Mouse (Mus musculus) midbrain, embryonic 13.5 days (tissue): ENCODE results near the gene Kif26a. TPM values are rescaled to one million over a fixed set of nuclear protein-coding genes. Genes with fewer than 3 reads are reported as not detected.
A peak's percentile ranks its signal among the peaks of the same experiment; 100 is the strongest.

Source experiments
- ATAC-seq: fragments of 200-750 bp; cut with Nextera tagmentation; 2 replicates; pipeline ENCODE4 v1.8.0; 2017; ENCODE audit warnings: mild to moderate bottlenecking, moderate TSS enrichment, moderate library complexity
- H3K27ac ChIP-seq: fragments of 300-500 bp; sonication (generic); 2 replicates; pipeline ENCODE4 v1.5.1; 2015; ENCODE audit warnings: inconsistent platforms, mild to moderate bottlenecking, moderate library complexity
- H3K27me3 ChIP-seq: fragments of 300-500 bp; sonication (generic); 2 replicates; pipeline ENCODE4 v1.6.1; 2015; ENCODE audit warnings: mild to moderate bottlenecking, inconsistent platforms
- H3K36me3 ChIP-seq: fragments of 300-500 bp; sonication (generic); 2 replicates; pipeline ENCODE4 v1.6.1; 2015; ENCODE audit warnings: mild to moderate bottlenecking, inconsistent platforms
- H3K4me1 ChIP-seq: fragments of 300-500 bp; sonication (generic); replicated peaks from 2 replicates; pipeline ENCODE4 v1.6.1; 2015; ENCODE audit warnings: inconsistent platforms
- H3K4me2 ChIP-seq: fragments of 300-500 bp; sonication (generic); replicated peaks from 2 replicates; pipeline ENCODE4 v1.6.1; 2015; ENCODE audit warnings: moderate library complexity, mild to moderate bottlenecking, inconsistent platforms
- H3K4me3 ChIP-seq: fragments of 300-500 bp; sonication (generic); replicated peaks from 2 replicates; pipeline ENCODE4 v1.5.1; 2015; ENCODE audit warnings: mild to moderate bottlenecking, inconsistent platforms
- H3K9ac ChIP-seq: fragments of 300-500 bp; sonication (generic); replicated peaks from 2 replicates; pipeline ENCODE4 v1.6.1; 2015; ENCODE audit warnings: mild to moderate bottlenecking, inconsistent platforms
- H3K9me3 ChIP-seq: fragments of 300-500 bp; sonication (generic); 2 replicates; pipeline ENCODE4 v1.6.1; 2016; ENCODE audit warnings: mild to moderate bottlenecking, inconsistent platforms
- WGBS: fragments of 180-500 bp; shearing (Covaris S2); methylation state at CpG from one replicate; pipeline ENCODE4 v1.1.7; 2015; 5-methylcytosine and 5-hydroxymethylcytosine counted together
- polyA plus RNA-seq: library from polyadenylated mRNA; unstranded; fragments of >200 nt; fragmentation: Nextera tagmentation; extraction: Ambion mirVana; gene quantifications from 2 replicates; pipeline ENCODE4 v1.2.1, GENCODE M21; 2015

Gene Kif26a
- polyA plus RNA-seq, 1 experiment from 2014 or later, result 11.4 TPM

- H3K27ac ChIP-seq, result peak overlapping the region; percentile 19; the same call in 1 of the 2 replicates
- WGBS, result 47% methylated on average over 2 of the region's 2 CpGs
- H3K9ac ChIP-seq, result no peak overlapping the region
- H3K36me3 ChIP-seq, result no peaks in the 10 kb centered on the region
- H3K9me3 ChIP-seq, result no peaks in the 10 kb centered on the region
- peaks cover 47% of the 10 kb centered on the region for H3K4me1 ChIP-seq
- no peak overlapping the region for H3K4me3 ChIP-seq
- H3K27me3 ChIP-seq, result 0 out of 2 replicates have a peak, but pooled peaks cover 3% of the 10 kb centered on the region
- ATAC-seq, result no peak
- no peak overlapping the region for H3K4me2 ChIP-seq
Observed at GRCm38 (mm10) chr12:112207163-112207562, 61.2 kb downstream of the Kif26a start.

DNA sequence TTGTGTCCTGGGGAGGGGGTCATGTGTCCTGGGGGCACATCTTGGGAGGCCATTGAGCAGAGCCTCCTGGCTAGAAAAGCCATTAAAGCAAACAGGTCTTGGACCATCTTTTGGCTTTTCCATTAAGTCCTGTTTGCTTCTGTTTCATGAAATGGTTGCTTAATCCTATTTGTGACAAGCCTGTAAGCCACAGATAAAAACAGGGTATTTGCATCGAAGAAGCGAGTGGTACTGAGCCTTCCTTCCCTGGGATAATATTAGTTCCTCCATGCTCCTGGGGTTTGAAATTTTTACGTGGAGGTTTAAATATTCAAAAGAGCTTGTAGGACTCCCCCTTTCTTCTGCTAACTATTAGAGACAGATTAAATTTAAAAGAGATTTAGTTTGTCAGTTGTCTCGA is 61.7 kb downstream of the Kif26a start:
- H3K4me1 ChIP-seq, result peaks cover 47% of the 10 kb centered on the region
- H3K27ac ChIP-seq, result peak overlapping the region; percentile 19; the same call in 1 of the 2 replicates

GRCm38 (mm10) chr12:112210622-112211021 is 64.6 kb downstream of the Kif26a start:
- ATAC-seq, result peak; percentile 49
- peak overlapping the region; percentile 70 for H3K27ac ChIP-seq
- no peak overlapping the region for H3K4me3 ChIP-seq
- no peak overlapping the region for H3K4me2 ChIP-seq
- no peak overlapping the region for H3K9ac ChIP-seq
- H3K27me3 ChIP-seq, result peaks cover 7% of the 10 kb centered on the region
- H3K36me3 ChIP-seq, result no peaks in the 10 kb centered on the region
- 25% methylated on average over 12 of the region's 13 CpGs for WGBS
- H3K9me3 ChIP-seq, result no peaks in the 10 kb centered on the region
- H3K4me1 ChIP-seq, result peaks cover 64% of the 10 kb centered on the region

More for the DNA sequence above, 61.7 kb downstream of the Kif26a start:
- 24% methylated on average over 4 of the region's 4 CpGs for WGBS
- Histone ChIP-seq H3K36me3 (no peaks in the 10 kb centered on the region), H3K9me3 (no peaks in the 10 kb centered on the region), H3K4me2 (no peak overlapping the region), H3K27me3 (0 out of 2 replicates have a peak, but pooled peaks cover 3% of the 10 kb centered on the region), H3K4me3 (no peak overlapping the region), H3K9ac (no peak overlapping the region)
- ATAC-seq, result no peak

GRCm38 (mm10) chr12:112214441-112214857 is 68.4 kb downstream of the Kif26a start:
- no peak overlapping the region for H3K9ac ChIP-seq
- no peaks in the 10 kb centered on the region for H3K36me3 ChIP-seq
- no peak overlapping the region for H3K4me3 ChIP-seq
- 10% methylated on average over 13 of the region's 13 CpGs for WGBS
- no peaks in the 10 kb centered on the region for H3K9me3 ChIP-seq
- peak overlapping the region; percentile 79 for H3K27ac ChIP-seq
- H3K4me1 ChIP-seq, result peaks cover 57% of the 10 kb centered on the region
- no peak overlapping the region for H3K4me2 ChIP-seq
- ATAC-seq, result peak; percentile 75
- H3K27me3 ChIP-seq, result peaks cover 7% of the 10 kb centered on the region

- H3K4me1 ChIP-seq, result peaks cover 48% of the 10 kb centered on the region
- H3K36me3 ChIP-seq, result no peaks in the 10 kb centered on the region
- no peaks in the 10 kb centered on the region for H3K9me3 ChIP-seq
- no peak overlapping the region for H3K4me2 ChIP-seq
- 90% methylated on average over 7 of the region's 7 CpGs for WGBS
- ATAC-seq, result no peak
- H3K27ac ChIP-seq, result no peak overlapping the region
- no peak overlapping the region for H3K9ac ChIP-seq
- H3K27me3 ChIP-seq, result peaks cover 7% of the 10 kb centered on the region
- H3K4me3 ChIP-seq, result no peak overlapping the region
Observed at GRCm38 (mm10) chr12:112215545-112215944, 69.5 kb downstream of the Kif26a start.

- H3K4me3 ChIP-seq, result no peak overlapping the region
- H3K4me2 ChIP-seq, result no peak overlapping the region
- no peaks in the 10 kb centered on the region for H3K36me3 ChIP-seq
- no peak overlapping the region for H3K9ac ChIP-seq
- peaks cover 7% of the 10 kb centered on the region for H3K27me3 ChIP-seq
- no peaks in the 10 kb centered on the region for H3K9me3 ChIP-seq
- 53% methylated on average over 7 of the region's 7 CpGs for WGBS
- H3K27ac ChIP-seq, result peak overlapping the region; percentile 59; the same call in 1 of the 2 replicates
- 0 out of 2 replicates have a peak, but pooled peaks have one; percentile 5 for ATAC-seq
- H3K4me1 ChIP-seq, result peaks cover 53% of the 10 kb centered on the region
Observed at GRCm38 (mm10) chr12:112217021-112217420, 71.0 kb downstream of the Kif26a start.

GRCm38 (mm10) chr12:112217681-112218080 is 71.7 kb downstream of the Kif26a start:
- Histone ChIP-seq H3K4me1 (peaks cover 60% of the 10 kb centered on the region), H3K4me3 (no peak overlapping the region), H3K9ac (no peak overlapping the region), H3K9me3 (no peaks in the 10 kb centered on the region), H3K27me3 (peaks cover 7% of the 10 kb centered on the region), H3K36me3 (no peaks in the 10 kb centered on the region), H3K4me2 (no peak overlapping the region), H3K27ac (peak overlapping the region; percentile 59)
- no peak for ATAC-seq
- 67% methylated on average over 3 of the region's 3 CpGs for WGBS

GRCm38 (mm10) chr12:112221290-112221689 is 75.3 kb downstream of the Kif26a start:
- peak; percentile 63; the same call in 1 of the 2 replicates for ATAC-seq
- H3K27ac ChIP-seq, result peak overlapping the region; percentile 88
- H3K4me2 ChIP-seq, result peak overlapping the region; percentile 30; the same call in 1 of the 2 replicates
- H3K4me3 ChIP-seq, result no peak overlapping the region
- peaks cover 59% of the 10 kb centered on the region for H3K4me1 ChIP-seq
- peaks cover 12% of the 10 kb centered on the region for H3K27me3 ChIP-seq
- no peaks in the 10 kb centered on the region for H3K9me3 ChIP-seq
- H3K9ac ChIP-seq, result 0 out of 2 replicates have a peak overlapping the region, but pooled peaks have one; percentile 20
- WGBS, result 34% methylated on average over 6 of the region's 6 CpGs
- H3K36me3 ChIP-seq, result no peaks in the 10 kb centered on the region

- no peak overlapping the region; the same call in 1 of the 2 replicates for H3K9ac ChIP-seq
- WGBS, result 12% methylated on average over 19 of the region's 19 CpGs
- peak overlapping the region; percentile 30 for H3K4me2 ChIP-seq
Observed at GRCm38 (mm10) chr12:112221754-112222439, 75.9 kb downstream of the Kif26a start.

DNA sequence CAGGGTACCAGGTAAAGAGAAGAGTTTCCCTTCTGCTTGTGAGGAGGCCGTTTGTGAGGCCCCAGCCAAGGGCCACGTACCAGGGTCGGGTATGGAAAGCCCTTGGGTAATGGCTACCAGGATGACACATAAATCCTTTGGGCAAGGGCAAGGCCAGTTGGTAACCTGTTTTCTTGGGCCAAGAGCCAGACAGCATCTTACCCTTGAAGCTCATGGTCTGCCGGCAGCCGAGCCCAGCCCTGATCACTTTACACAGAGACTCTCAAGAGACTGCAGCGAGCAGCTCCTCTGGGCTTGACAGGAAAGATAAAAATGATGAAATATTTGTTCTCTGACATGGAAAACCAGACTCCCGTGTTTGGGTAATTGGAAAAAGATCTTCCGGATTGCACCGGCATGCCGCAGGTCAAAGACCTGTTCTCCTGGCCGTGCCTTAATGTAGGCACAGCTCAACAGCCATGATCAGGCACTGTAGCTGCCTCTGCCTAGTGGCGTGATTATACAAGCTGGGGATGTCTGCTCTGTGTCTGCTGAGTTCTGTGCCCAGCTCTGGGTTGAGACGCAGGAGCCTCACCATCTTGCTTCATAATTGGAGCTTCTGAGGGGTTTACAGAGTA is 77.8 kb downstream of the Kif26a start:
- H3K4me3 ChIP-seq, result no peak overlapping the region
- H3K9ac ChIP-seq, result no peak overlapping the region
- peak overlapping the region; percentile 88; the same call in 1 of the 2 replicates for H3K27ac ChIP-seq
- no peak overlapping the region for H3K4me2 ChIP-seq
- 83% methylated on average over 13 of the region's 13 CpGs for WGBS
- ATAC-seq, result no peak
- H3K4me1 ChIP-seq, result peaks cover 54% of the 10 kb centered on the region
- H3K27me3 ChIP-seq, result peaks cover 12% of the 10 kb centered on the region
- H3K36me3 ChIP-seq, result no peaks in the 10 kb centered on the region
- no peaks in the 10 kb centered on the region for H3K9me3 ChIP-seq

More at GRCm38 (mm10) chr12:112221754-112222439, 75.9 kb downstream of the Kif26a start:
- H3K9me3 ChIP-seq, result no peaks in the 10 kb centered on the region
- peaks cover 53% of the 10 kb centered on the region for H3K4me1 ChIP-seq
- H3K4me3 ChIP-seq, result no peak overlapping the region
- H3K27ac ChIP-seq, result peak overlapping the region; percentile 88
- no peaks in the 10 kb centered on the region for H3K36me3 ChIP-seq
- peaks cover 12% of the 10 kb centered on the region for H3K27me3 ChIP-seq
- ATAC-seq, result peak; percentile 91

DNA sequence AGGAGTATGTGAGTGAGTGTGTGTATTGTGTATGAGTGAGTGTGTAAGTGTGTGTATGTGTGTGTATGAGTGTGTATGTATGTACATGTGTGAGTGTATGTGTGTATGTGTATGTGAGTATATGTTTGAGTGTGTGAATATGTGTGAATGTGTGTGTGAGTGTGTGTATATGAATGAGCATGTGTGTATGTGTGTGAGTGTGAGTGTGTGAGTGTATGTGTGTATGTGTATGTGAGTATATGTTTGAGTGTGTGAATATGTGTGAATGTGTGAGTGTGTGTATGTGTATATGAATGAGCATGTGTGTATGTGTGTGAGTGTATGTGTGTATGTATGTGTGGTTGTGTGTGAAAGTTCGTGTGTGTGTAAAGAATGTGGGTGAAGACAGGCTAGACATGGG is 80.2 kb downstream of the Kif26a start:
- Histone ChIP-seq H3K27me3 (peaks cover 12% of the 10 kb centered on the region), H3K27ac (no peak overlapping the region), H3K4me2 (no peak overlapping the region), H3K4me1 (peaks cover 66% of the 10 kb centered on the region), H3K9ac (no peak overlapping the region), H3K4me3 (no peak overlapping the region), H3K36me3 (no peaks in the 10 kb centered on the region), H3K9me3 (no peaks in the 10 kb centered on the region)
- no peak for ATAC-seq
- 85% methylated on average over 1 of the region's 1 CpGs for WGBS

- Histone ChIP-seq H3K27me3 (peaks cover 12% of the 10 kb centered on the region), H3K36me3 (no peaks in the 10 kb centered on the region), H3K4me3 (no peak overlapping the region), H3K27ac (no peak overlapping the region), H3K9ac (no peak overlapping the region), H3K4me1 (peaks cover 66% of the 10 kb centered on the region), H3K4me2 (no peak overlapping the region), H3K9me3 (no peaks in the 10 kb centered on the region)
- no peak for ATAC-seq
- WGBS, result 96% methylated on average over 2 of the region's 2 CpGs
Observed at GRCm38 (mm10) chr12:112226656-112227055, 80.6 kb downstream of the Kif26a start.
